Mouse (Mus musculus) ovary, adult 10 weeks (tissue): ENCODE data around the gene Cd8b1. TPM values are rescaled to one million over a fixed set of nuclear protein-coding genes. Genes with fewer than 3 reads are reported as not detected.

Source experiments
- polyA plus RNA-seq: library from polyadenylated mRNA; stranded (reverse); fragments of 350-450 nt; fragmentation: Illumina TruSeq; extraction: RNeasy Lipid Tissue Mini Kit (QIAGEN cat#74804); gene quantifications from one replicate; pipeline ENCODE4 v1.2.3, GENCODE M21; 2014

The Cd8b1 gene
- polyA plus RNA-seq: not detected

GRCm38 (mm10) chr6:71322491-71322921 is at the start of gene Cd8b1:
Gene Cd8b1, plus strand, starts transcription at chr6:71322788.

DNA sequence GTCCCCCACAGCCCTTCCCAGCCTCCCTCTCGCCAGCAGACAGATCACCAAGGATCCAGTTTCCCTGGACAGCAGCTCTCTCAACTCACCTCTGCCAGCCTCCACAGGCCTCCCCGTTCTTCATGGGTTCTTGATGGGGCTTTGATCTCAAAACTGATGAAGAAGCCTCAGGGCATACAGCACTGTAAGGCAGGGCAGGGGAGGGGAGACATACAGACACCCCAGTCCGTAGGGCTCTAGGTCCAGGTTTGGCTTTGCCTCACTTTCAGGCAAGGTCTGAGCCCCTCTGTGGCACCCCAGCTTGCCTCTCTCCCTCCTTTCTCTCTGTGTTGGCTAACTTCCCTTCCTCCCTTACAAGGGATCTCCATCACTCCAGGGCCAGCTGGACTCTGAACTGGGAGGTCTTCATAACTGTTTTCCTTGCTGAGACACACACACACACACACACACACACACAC is 733 bp upstream of the Cd8b1 start, which contains the start of gene Smyd1:
Smyd1 (minus strand) TSS at position 408 of the 458 bp plus-strand sequence.

DNA sequence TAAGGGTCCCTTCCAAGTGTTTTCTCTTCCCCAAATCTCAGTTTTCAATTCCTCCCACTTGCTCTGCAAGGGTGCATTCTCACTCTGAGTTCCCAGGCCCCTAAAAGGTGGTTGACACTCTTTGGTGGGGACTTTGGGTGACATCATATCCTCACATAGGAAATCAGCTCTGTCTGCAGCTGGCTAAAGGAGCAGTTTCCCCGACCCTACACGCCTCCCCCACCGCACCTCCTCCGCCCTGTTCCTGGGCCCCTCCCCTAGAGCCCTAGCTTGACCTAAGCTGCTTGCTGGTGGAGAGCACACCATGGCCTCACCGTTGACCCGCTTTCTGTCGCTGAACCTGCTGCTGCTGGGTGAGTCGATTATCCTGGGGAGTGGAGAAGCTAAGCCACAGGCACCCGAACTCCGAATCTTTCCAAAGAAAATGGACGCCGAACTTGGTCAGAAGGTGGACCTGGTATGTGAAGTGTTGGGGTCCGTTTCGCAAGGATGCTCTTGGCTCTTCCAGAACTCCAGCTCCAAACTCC is 50.7 kb downstream of the Cd8b1 start, which contains the start of gene Cd8a:
Cd8a (plus strand) TSS at position 179 of the 527 bp plus-strand sequence.

Other genes with a start within 250 kb of the Cd8b1 start
- gene Thnsl2, start 178.3 kb upstream of the Cd8b1 start, polyA plus RNA-seq: 2.0 TPM
- not detected for gene Fabp1, start 123.0 kb upstream of the Cd8b1 start, polyA plus RNA-seq
- gene Krcc1, start 51.1 kb upstream of the Cd8b1 start, polyA plus RNA-seq: 295 TPM
- gene Smyd1, start 555 bp upstream of the Cd8b1 start, polyA plus RNA-seq: 0.23 TPM
- 0.14 TPM for gene Cd8a, start 50.6 kb downstream of the Cd8b1 start, polyA plus RNA-seq
- gene Rmnd5a, start 117.8 kb downstream of the Cd8b1 start, polyA plus RNA-seq: 324 TPM
- 130 TPM for gene Rnf103, start 171.1 kb downstream of the Cd8b1 start, polyA plus RNA-seq
- 167 TPM for gene Chmp3, start 221.0 kb downstream of the Cd8b1 start, polyA plus RNA-seq